Comparison of ENCODE assay signal across 9 mouse cellular contexts in genomic region chr19:25450869-25451629, GRCm38 (mm10). TPM values are rescaled to one million over a fixed set of nuclear protein-coding genes. Genes with fewer than 3 reads are reported as not detected.
DNase-seq lines count a peak whose midpoint lies in the region; ATAC-seq and TF ChIP-seq lines count a peak whose summit lies in the region.
"Had no signal": no experiment of that assay in that cellular context is flagged by ENCODE, and none has a peak within 500 bp of the region (broad histone marks: within the 10 kb centered on the region; RNA-seq: fewer than 3 reads in every experiment).

No protein-coding gene starts in this region.

- no peak overlapping the region for H3K9ac ChIP-seq in midbrain, embryonic 16.5 days (ENCODE audit: low read depth, low read length)
- no peak overlapping the region for H3K9ac ChIP-seq in limb, embryonic 11.5 days (ENCODE audit: low read length)

- H3K9me3 ChIP-seq in midbrain, embryonic 10.5 days (replicated peaks): no peaks in the 10 kb centered on the region
- no peaks in the 10 kb centered on the region for H3K9me3 ChIP-seq in midbrain, embryonic 16.5 days (replicated peaks; ENCODE audit: control insufficient read depth, low read length, poor library complexity, severe bottlenecking)
- no peaks in the 10 kb centered on the region for H3K9me3 ChIP-seq in limb, embryonic 11.5 days (ENCODE audit: control insufficient read depth, low read length)

- no peaks in the 10 kb centered on the region for H3K36me3 ChIP-seq in midbrain, embryonic 10.5 days
- H3K36me3 ChIP-seq in midbrain, embryonic 16.5 days (ENCODE audit: control insufficient read depth, insufficient read depth, low read length): no peaks in the 10 kb centered on the region
- no peaks in the 10 kb centered on the region for H3K36me3 ChIP-seq in limb, embryonic 11.5 days (ENCODE audit: control insufficient read depth, insufficient read depth, low read length)

- no peak overlapping the region for H3K4me2 ChIP-seq in midbrain, embryonic 16.5 days (ENCODE audit: low read length)
- H3K4me2 ChIP-seq in limb, embryonic 11.5 days (ENCODE audit: low read depth, severe bottlenecking): no peak overlapping the region

- H3K27me3 ChIP-seq in midbrain, embryonic 10.5 days (ENCODE audit: low read depth, poor library complexity, severe bottlenecking): no peaks in the 10 kb centered on the region
- no peaks in the 10 kb centered on the region for H3K27me3 ChIP-seq in midbrain, embryonic 16.5 days (ENCODE audit: control insufficient read depth, insufficient read depth, low read depth, low read length)
- H3K27me3 ChIP-seq in limb, embryonic 11.5 days (ENCODE audit: control insufficient read depth, insufficient read depth, low read length): no peaks in the 10 kb centered on the region

- H3K4me3 ChIP-seq in midbrain, embryonic 10.5 days: no peak overlapping the region
- H3K4me3 ChIP-seq in midbrain, embryonic 16.5 days (ENCODE audit: low read depth, low read length): no peak overlapping the region
- no peak overlapping the region for H3K4me3 ChIP-seq in limb, embryonic 11.5 days (ENCODE audit: low read depth, low read length)

- peak; percentile 71 for TF ChIP-seq CTCF in brain, embryonic 14.5 days (IDR thresholded peaks at IDR 0.05; ENCODE audit: borderline replicate concordance, extremely low read depth, insufficient read depth, insufficient read length)

- DNase-seq in CD4-positive, CD25-positive, alpha-beta regulatory T cell, adult 2 months (ENCODE audit: low read depth, low spot score): peak; percentile 21
- peak; percentile 53 for DNase-seq in midbrain, embryonic 10.5 days (ENCODE audit: low spot score)
- DNase-seq in brain, embryonic 14.5 days (ENCODE audit: low read depth): peak; percentile 68
- peak; percentile 77 for DNase-seq in heart, postnatal 4 days
- DNase-seq in limb, embryonic 11.5 days (ENCODE audit: low spot score): peak; percentile 72
- DNase-seq in right cerebral cortex, postnatal 14 days: peak; percentile 48

- WGBS in midbrain, embryonic 10.5 days: 54% methylated on average over 11 of the region's 11 CpGs
- WGBS in midbrain, embryonic 16.5 days: 50% methylated on average over 11 of the region's 11 CpGs
- WGBS in limb, embryonic 11.5 days: 48% methylated on average over 11 of the region's 11 CpGs

- H3K4me1 ChIP-seq in midbrain, embryonic 10.5 days: no peaks in the 10 kb centered on the region
- H3K4me1 ChIP-seq in midbrain, embryonic 16.5 days (ENCODE audit: control insufficient read depth, insufficient read depth, low read length): no peaks in the 10 kb centered on the region
- no peaks in the 10 kb centered on the region for H3K4me1 ChIP-seq in limb, embryonic 11.5 days (ENCODE audit: control insufficient read depth, insufficient read depth, low read length)

- ATAC-seq in CD4-positive, CD25-positive, alpha-beta regulatory T cell, adult 4 months: no peak
- no peak; the same call in 1 of the 2 replicates for ATAC-seq in midbrain, embryonic 16.5 days
- ATAC-seq in limb, embryonic 11.5 days (ENCODE audit: insufficient number of reproducible peaks, low FRiP score, low TSS enrichment, low read depth): no peak

- H3K27ac ChIP-seq in midbrain, embryonic 10.5 days (replicated peaks): no peak overlapping the region
- H3K27ac ChIP-seq in midbrain, embryonic 16.5 days (ENCODE audit: low read length): no peak overlapping the region
- H3K27ac ChIP-seq in limb, embryonic 11.5 days (replicated peaks; ENCODE audit: low read depth, low read length): no peak overlapping the region

- TF ChIP-seq POLR2A in brain, embryonic 14.5 days (IDR thresholded peaks at IDR 0.05; ENCODE audit: borderline replicate concordance, extremely low read depth, insufficient read depth, insufficient read length, poor library complexity, severe bottlenecking): no peak

RNA-seq across cellular contexts. Expression of gene Dmrt1, which starts 54.4 kb away (rescaled TPM):
- not detected for polyA plus RNA-seq in CD4-positive, CD25-positive, alpha-beta regulatory T cell, adult 4 months (2017; shearing (Covaris generic))
- 0.07 TPM in 1 of 2 replicates, not detected in the other for polyA plus RNA-seq in midbrain, embryonic 10.5 days (2016; fragmentation: Nextera tagmentation; extraction: Ambion mirVana)
- polyA plus RNA-seq in midbrain, embryonic 16.5 days (2015; fragmentation: Nextera tagmentation; extraction: Ambion mirVana): not detected in 2 replicates
- polyA plus RNA-seq in brain, embryonic 14.5 days (2012; rRNA removed): 0.05 and 0.20 TPM in 2 replicates
- not detected for total RNA-seq in heart, postnatal 4 days (2021)
- 0.20 and 0.23 TPM in 2 replicates for polyA plus RNA-seq in limb, embryonic 11.5 days (2014; fragmentation: Nextera tagmentation; extraction: Ambion mirVana)
- total RNA-seq: left cerebral cortex, postnatal 36 days had no signal

Comparison
In these comparisons a context has a peak if more than half of its experiments do, and no peak if none do; other contexts are left out.
1. DNase-seq: peak in every context shown above with its lines; median percentile 77 in heart, postnatal 4 days; 72 in limb, embryonic 11.5 days; 68 in brain, embryonic 14.5 days; 53 in midbrain, embryonic 10.5 days; 48 in right cerebral cortex, postnatal 14 days; 21 in CD4-positive, CD25-positive, alpha-beta regulatory T cell, adult 2 months.